Mouse (Mus musculus) CH12.LX (cell line): ENCODE data around the gene Armc8. TPM values are rescaled to one million over a fixed set of nuclear protein-coding genes. Genes with fewer than 3 reads are reported as not detected.
A peak's percentile ranks its signal among the peaks of the same experiment; 100 is the strongest.

Experiments used
- DNase-seq: peaks from one replicate; pipeline ENCODE4 v3.0.0-alpha.2; 2013; ENCODE audit errors: extremely low read depth
- H3K27ac ChIP-seq: 2 replicates; pipeline ENCODE4 v1.5.1; 2012; ENCODE audit warnings: low read depth, mild to moderate bottlenecking, control low read depth, moderate library complexity; ENCODE audit not compliant: insufficient read depth
- H3K27me3 ChIP-seq: replicated peaks from 2 replicates; pipeline ENCODE3; 2012; ENCODE audit warnings: inconsistent platforms
- H3K36me3 ChIP-seq, 2 experiments: replicated peaks in 1 of 2; 2 replicates each; pipeline versions ENCODE3 to v1.6.1; 2012; ENCODE audit warnings: inconsistent platforms in 1 of 2, low read length in 1 of 2, mild to moderate bottlenecking in 1 of 2, mixed read lengths in 1 of 2, moderate library complexity in 1 of 2; ENCODE audit not compliant: control insufficient read depth in 1 of 2, insufficient read depth in 1 of 2
- H3K4me1 ChIP-seq, 2 experiments: 2 replicates each; pipeline ENCODE4 v1.6.1; 2012; ENCODE audit warnings: inconsistent platforms in 1 of 2, moderate library complexity in 1 of 2; ENCODE audit not compliant: insufficient read depth in 2 of 2, control insufficient read depth in 1 of 2
- H3K4me2 ChIP-seq: 2 replicates; pipeline ENCODE4 v1.6.1; 2012; ENCODE audit warnings: low read depth, mild to moderate bottlenecking, control low read depth; ENCODE audit not compliant: poor library complexity, insufficient read depth, severe bottlenecking
- H3K4me3 ChIP-seq, 3 experiments: fragments of 150-350 bp in 1 of 3; sonication (generic) in 1 of 3; replicated peaks in 1 of 3; 2 replicates each; pipeline versions ENCODE3 to v1.5.1; 2011 to 2012; ENCODE audit warnings: low read depth in 2 of 3, low read length in 2 of 3, mild to moderate bottlenecking in 2 of 3, moderate library complexity in 2 of 3, control low read depth in 1 of 3, improper control_type of control experiment in 1 of 3, inconsistent platforms in 1 of 3, mixed read lengths in 1 of 3; ENCODE audit not compliant: poor library complexity in 1 of 3
- H3K79me2 ChIP-seq: replicated peaks from 2 replicates; pipeline ENCODE4 v1.6.1; 2012; ENCODE audit warnings: mild to moderate bottlenecking, moderate library complexity; ENCODE audit not compliant: control insufficient read depth, poor library complexity, insufficient read depth, severe bottlenecking; ENCODE audit errors: extremely low read depth
- H3K9ac ChIP-seq: 2 replicates; pipeline ENCODE4 v1.6.1; 2012; ENCODE audit warnings: low read depth, mild to moderate bottlenecking, control low read depth, moderate library complexity; ENCODE audit not compliant: insufficient read depth
- H3K9me3 ChIP-seq: replicated peaks from 2 replicates; pipeline ENCODE3; 2012; ENCODE audit warnings: low read length, inconsistent platforms, mixed read lengths
- BHLHE40 ChIP-seq: IDR thresholded peaks from 2 replicates; pipeline ENCODE4 v1.6.1; 2011; ENCODE audit warnings: mild to moderate bottlenecking, low read depth, low read length, improper control_type of control experiment
- CHD1 ChIP-seq: IDR thresholded peaks from 2 replicates; pipeline ENCODE4 v1.6.1; 2012; ENCODE audit warnings: low read depth, low read length, improper control_type of control experiment, inconsistent platforms
- CHD2 ChIP-seq: IDR thresholded peaks from 2 replicates; pipeline ENCODE4 v1.6.1; 2011; ENCODE audit warnings: low read length, improper control_type of control experiment
- CTCF ChIP-seq, 2 experiments: IDR thresholded peaks in 1 of 2; conservative IDR thresholded peaks in 1 of 2; 2 replicates each; pipeline ENCODE4 v1.5.1; 2011 to 2012; ENCODE audit warnings: low read depth in 2 of 2, low read length in 2 of 2, improper control_type of control experiment in 1 of 2, inconsistent platforms in 1 of 2, mild to moderate bottlenecking in 1 of 2, moderate library complexity in 1 of 2
- E2F4 ChIP-seq: IDR thresholded peaks from 2 replicates; pipeline ENCODE4 v1.6.1; 2011; ENCODE audit warnings: low read depth, low read length, improper control_type of control experiment; ENCODE audit not compliant: insufficient replicate concordance
- ELF1 ChIP-seq: IDR thresholded peaks from 2 replicates; pipeline ENCODE4 v1.6.1; 2014; ENCODE audit warnings: low read depth, mild to moderate bottlenecking, inconsistent platforms, low read length, improper control_type of control experiment
- EP300 ChIP-seq: IDR thresholded peaks from 2 replicates; pipeline ENCODE4 v1.6.1; 2011; ENCODE audit warnings: low read length, improper control_type of control experiment
- ETS1 ChIP-seq: conservative IDR thresholded peaks from 2 replicates; pipeline ENCODE4 v1.6.1; 2012; ENCODE audit warnings: low read depth, mild to moderate bottlenecking, inconsistent platforms, low read length, improper control_type of control experiment, moderate library complexity
- GABPA ChIP-seq: IDR thresholded peaks from 2 replicates; pipeline ENCODE4 v1.6.1; 2012; ENCODE audit warnings: low read depth, low read length, improper control_type of control experiment, inconsistent platforms; ENCODE audit not compliant: insufficient replicate concordance
- HCFC1 ChIP-seq: IDR thresholded peaks from 2 replicates; pipeline ENCODE4 v1.6.1; 2012; ENCODE audit warnings: low read depth, mild to moderate bottlenecking, inconsistent platforms, low read length, improper control_type of control experiment
- IRF4 ChIP-seq: IDR thresholded peaks from 2 replicates; pipeline ENCODE4 v1.6.1; 2014; ENCODE audit warnings: low read depth, mild to moderate bottlenecking, inconsistent platforms, low read length, improper control_type of control experiment
- JUN ChIP-seq: IDR thresholded peaks from 2 replicates; pipeline ENCODE4 v1.6.1; 2011; ENCODE audit warnings: low read depth, mild to moderate bottlenecking, low read length, improper control_type of control experiment, moderate library complexity; ENCODE audit not compliant: insufficient read depth
- JUND ChIP-seq: conservative IDR thresholded peaks from 2 replicates; pipeline ENCODE4 v1.6.1; 2011; ENCODE audit warnings: low read depth, low read length, improper control_type of control experiment
- KAT2A ChIP-seq: IDR thresholded peaks from 2 replicates; pipeline ENCODE4 v1.6.1; 2012; ENCODE audit warnings: low read length, improper control_type of control experiment, inconsistent platforms; ENCODE audit not compliant: insufficient replicate concordance
- MAFK ChIP-seq: IDR thresholded peaks from 2 replicates; pipeline ENCODE4 v1.6.1; 2011; ENCODE audit warnings: low read length, improper control_type of control experiment; ENCODE audit not compliant: insufficient replicate concordance
- MAX ChIP-seq: IDR thresholded peaks from 2 replicates; pipeline ENCODE4 v1.6.1; 2011; ENCODE audit warnings: low read length, improper control_type of control experiment
- MAZ ChIP-seq: IDR thresholded peaks from 2 replicates; pipeline ENCODE4 v1.6.1; 2012; ENCODE audit warnings: low read depth, mild to moderate bottlenecking, inconsistent platforms, low read length, improper control_type of control experiment, moderate library complexity
- MEF2A ChIP-seq: IDR thresholded peaks from 2 replicates; pipeline ENCODE4 v1.6.1; 2014; ENCODE audit warnings: low read depth, mild to moderate bottlenecking, inconsistent platforms, low read length, improper control_type of control experiment, borderline replicate concordance
- MXI1 ChIP-seq: IDR thresholded peaks from 2 replicates; pipeline ENCODE4 v1.6.1; 2011; ENCODE audit warnings: mild to moderate bottlenecking, low read depth, low read length, improper control_type of control experiment
- MYC ChIP-seq: IDR thresholded peaks from 2 replicates; pipeline ENCODE4 v1.6.1; 2011; ENCODE audit warnings: low read depth, mild to moderate bottlenecking, improper control_type of control experiment, low read length
- NELFE ChIP-seq: IDR thresholded peaks from 2 replicates; pipeline ENCODE4 v1.6.1; 2011; ENCODE audit warnings: low read depth, low read length, improper control_type of control experiment
- NRF1 ChIP-seq: IDR thresholded peaks from 2 replicates; pipeline ENCODE4 v1.6.1; 2014; ENCODE audit warnings: low read depth, mild to moderate bottlenecking, inconsistent platforms, low read length, improper control_type of control experiment, moderate library complexity
- PAX5 ChIP-seq: IDR thresholded peaks from 2 replicates; pipeline ENCODE4 v1.6.1; 2012; ENCODE audit warnings: low read length, inconsistent platforms, mixed read lengths
- POLR2A ChIP-seq: IDR thresholded peaks from 2 replicates; pipeline ENCODE4 v1.6.1; 2011; ENCODE audit warnings: low read depth, mild to moderate bottlenecking, improper control_type of control experiment, low read length
- POLR2AphosphoS2 ChIP-seq: IDR thresholded peaks from 2 replicates; pipeline ENCODE4 v1.6.1; 2011; ENCODE audit warnings: low read depth, low read length, improper control_type of control experiment
- RAD21 ChIP-seq: IDR thresholded peaks from 2 replicates; pipeline ENCODE4 v1.6.1; 2011; ENCODE audit warnings: low read depth, mild to moderate bottlenecking, low read length, improper control_type of control experiment, moderate library complexity
- RCOR1 ChIP-seq: conservative IDR thresholded peaks from 2 replicates; pipeline ENCODE4 v1.6.1; 2012; ENCODE audit warnings: low read depth, mild to moderate bottlenecking, inconsistent platforms, low read length, improper control_type of control experiment
- SIN3A ChIP-seq: IDR thresholded peaks from 2 replicates; pipeline ENCODE4 v1.6.1; 2012; ENCODE audit warnings: low read length, improper control_type of control experiment, inconsistent platforms
- SMC3 ChIP-seq: IDR thresholded peaks from 2 replicates; pipeline ENCODE4 v1.6.1; 2011; ENCODE audit warnings: low read depth, low read length, improper control_type of control experiment
- TBP ChIP-seq: conservative IDR thresholded peaks from 2 replicates; pipeline ENCODE4 v1.6.1; 2011; ENCODE audit warnings: low read depth, low read length, improper control_type of control experiment
- TCF12 ChIP-seq: IDR thresholded peaks from 2 replicates; pipeline ENCODE4 v1.6.1; 2014; ENCODE audit warnings: low read depth, mild to moderate bottlenecking, inconsistent platforms, low read length, improper control_type of control experiment
- UBTF ChIP-seq: IDR thresholded peaks from 2 replicates; pipeline ENCODE4 v1.6.1; 2012; ENCODE audit warnings: low read depth, mild to moderate bottlenecking, inconsistent platforms, low read length, improper control_type of control experiment, moderate library complexity
- USF1 ChIP-seq: IDR thresholded peaks from 2 replicates; pipeline ENCODE4 v1.6.1; 2014; ENCODE audit warnings: low read depth, mild to moderate bottlenecking, inconsistent platforms, low read length, improper control_type of control experiment
- USF2 ChIP-seq: conservative IDR thresholded peaks from 2 replicates; pipeline ENCODE4 v1.6.1; 2011; ENCODE audit warnings: low read depth, low read length, improper control_type of control experiment
- ZC3H11A ChIP-seq: IDR thresholded peaks from 2 replicates; pipeline ENCODE4 v1.6.1; 2012; ENCODE audit warnings: low read depth, mild to moderate bottlenecking, inconsistent platforms, low read length, improper control_type of control experiment
- ZKSCAN1 ChIP-seq: IDR thresholded peaks from 2 replicates; pipeline ENCODE4 v1.6.1; 2012; ENCODE audit warnings: low read depth, inconsistent platforms, low read length, improper control_type of control experiment, borderline replicate concordance
- ZMIZ1 ChIP-seq: IDR thresholded peaks from 2 replicates; pipeline ENCODE4 v1.6.1; 2012; ENCODE audit warnings: low read depth, mild to moderate bottlenecking, inconsistent platforms, low read length, improper control_type of control experiment
- ZNF384 ChIP-seq: IDR thresholded peaks from 2 replicates; pipeline ENCODE4 v1.6.1; 2012; ENCODE audit warnings: low read depth, low read length, improper control_type of control experiment, inconsistent platforms
- dilution Hi-C: fragments of 300-500 bp; cut with MboI; formaldehyde crosslinking; loops from 2 replicates; pipeline ENCODE4 v1.14.3; 2020; ENCODE audit warnings: low sequenced_read_pairs; ENCODE audit not compliant: extremely low pct_unique_long_range_greater_than_20kb, extremely low pct_ligation_motif_present
- in situ Hi-C: fragments of 300-500 bp; cut with MboI; formaldehyde crosslinking; loops from 3 replicates; pipeline ENCODE4 v1.14.3; 2019; ENCODE audit warnings: low sequenced_read_pairs, low pct_ligation_motif_present, low pct_unique_long_range_greater_than_20kb, mixed read lengths
- polyA plus RNA-seq: library from polyadenylated mRNA; unstranded; fragments of >175 nt; gene quantifications from 2 replicates; pipeline ENCODE4 v1.2.1, GENCODE M21; 2012; ENCODE audit warnings: low read depth; ENCODE audit not compliant: insufficient read length
- total RNA-seq, 2 experiments: library from RNA; depleted of rRNA; stranded (reverse); fragments of 300-350 nt in 1 of 2; fragments of >200 nt in 1 of 2; gene quantifications; 2 replicates each; pipeline ENCODE4 v1.2.3; 2012 to 2014

Gene Armc8
- 9.3 and 11.0 TPM in 2 replicates for total RNA-seq (2012; rRNA removed)
- 16.9 and 17.0 TPM in 2 replicates for total RNA-seq (2014; rRNA removed)
- polyA plus RNA-seq = 12.6 and 15.3 TPM in 2 replicates

- dilution Hi-C loops = no loop called here
Observed at GRCm38 (mm10) chr9:99568347-99569070, at the start of gene Armc8. Armc8 (minus strand) TSS chr9:99568899.

GRCm38 (mm10) chr9:99612202-99612601 lies 43.5 kb upstream of the Armc8 start, which contains the start of gene A4gnt:
A4gnt (plus strand) TSS chr9:99612502.
- H3K4me2 ChIP-seq = no peak within 1 kb of the TSS
- TF ChIP-seq HCFC1 (no peak), MAX (no peak), CTCF (conservative IDR thresholded peaks at IDR 0.05 in 1 of 2, IDR thresholded peaks at IDR 0.05 in 1 of 2; ENCODE audit: low read depth in 2 of 2, low read length in 2 of 2) (no peak), MEF2A (no peak), KAT2A (no peak), POLR2AphosphoS2 (no peak), ZNF384 (no peak), ZMIZ1 (no peak)
- in situ Hi-C loops = no loop called here
- no peak within 1 kb of the TSS for H3K9ac ChIP-seq
- H3K4me1 ChIP-seq = no peaks in the 10 kb centered on the region
- DNase-seq = no peak
- no peaks in the 10 kb centered on the region for H3K36me3 ChIP-seq
- H3K27me3 ChIP-seq = peaks cover 5% of the 10 kb centered on the region
- H3K79me2 ChIP-seq = no peaks in the 10 kb centered on the region
- no peak within 1 kb of the TSS for H3K27ac ChIP-seq
- H3K4me3 ChIP-seq = no peak within 1 kb of the TSS
- dilution Hi-C loops = no loop called here
- no peaks in the 10 kb centered on the region for H3K9me3 ChIP-seq

More at GRCm38 (mm10) chr9:99568347-99569070, at the start of gene Armc8:
- peaks cover 0 to 2% of the 10 kb centered on the region in 2 experiments for H3K36me3 ChIP-seq
- H3K79me2 ChIP-seq = peaks cover 21% of the 10 kb centered on the region
- TF ChIP-seq MEF2A (0 out of 2 replicates have a peak, but pooled peaks have one; percentile 39), MAX (no peak), JUND (no peak), UBTF (peak; percentile 70; the same call in 1 of the 2 replicates), MXI1 (peak; percentile 59; the same call in 1 of the 2 replicates), BHLHE40 (peak; percentile 59; the same call in 1 of the 2 replicates), RAD21 (no peak), TCF12 (no peak; the same call in 1 of the 2 replicates), CTCF (conservative IDR thresholded peaks at IDR 0.05 in 1 of 2, IDR thresholded peaks at IDR 0.05 in 1 of 2; ENCODE audit: low read depth in 2 of 2, low read length in 2 of 2) (no peak), RCOR1 (no peak), USF2 (no peak), POLR2AphosphoS2 (no peak), HCFC1 (peak; percentile 87), EP300 (no peak), SIN3A (peak; percentile 83), MAZ (no peak), USF1 (no peak), GABPA (no peak; the same call in 1 of the 2 replicates), MAFK (no peak), TBP (peak; percentile 74), ZKSCAN1 (no peak), E2F4 (no peak), NRF1 (peak; percentile 92), SMC3 (no peak), ELF1 (peak; percentile 64), NELFE (peak; percentile 64; the same call in 1 of the 2 replicates), ZC3H11A (peak; percentile 100), CHD2 (peak; percentile 82), MYC (peak; percentile 66; the same call in 1 of the 2 replicates), ETS1 (0 out of 2 replicates have a peak, but pooled peaks have one; percentile 19), POLR2A (peak; percentile 75), JUN (no peak), PAX5 (no peak), KAT2A (peak; percentile 83; the same call in 1 of the 2 replicates), ZMIZ1 (no peak), CHD1 (no peak), ZNF384 (no peak), IRF4 (peak; percentile 38; the same call in 1 of the 2 replicates)
- H3K4me1 ChIP-seq = peaks cover 0 to 19% of the 10 kb centered on the region in 2 experiments; a peak in 3 of 4 replicates
- peak within 1 kb of the TSS; percentile 90 for H3K9ac ChIP-seq
- peak within 1 kb of the TSS; percentile 76 to 96 (median 78) for H3K4me3 ChIP-seq
- H3K4me2 ChIP-seq = peak within 1 kb of the TSS; percentile 86
- peak within 1 kb of the TSS; percentile 57; the same call in 1 of the 2 replicates for H3K27ac ChIP-seq
- peak; percentile 84 for DNase-seq
- no peaks in the 10 kb centered on the region for H3K27me3 ChIP-seq
- no peaks in the 10 kb centered on the region for H3K9me3 ChIP-seq
- in situ Hi-C loops = no loop called here
